Mouse (Mus musculus) hindbrain, embryonic 15.5 days (tissue): Measurements from ENCODE around the gene Il20. TPM values are rescaled to one million over a fixed set of nuclear protein-coding genes. Genes with fewer than 3 reads are reported as not detected.

Experiments
- ATAC-seq: fragments of 200-750 bp; cut with Nextera tagmentation; 2 replicates; pipeline ENCODE4 v1.8.0; 2017; ENCODE audit warnings: low read depth, moderate number of reproducible peaks, moderate TSS enrichment; ENCODE audit not compliant: low FRiP score
- H3K27ac ChIP-seq: fragments of 300-500 bp; sonication (generic); replicated peaks from 2 replicates; pipeline ENCODE4 v1.5.1; 2015; ENCODE audit warnings: mild to moderate bottlenecking, inconsistent platforms
- H3K27me3 ChIP-seq: fragments of 300-500 bp; sonication (generic); 2 replicates; pipeline ENCODE4 v1.6.1; 2015; ENCODE audit warnings: control low read depth, inconsistent platforms
- H3K36me3 ChIP-seq: fragments of 300-500 bp; sonication (generic); 2 replicates; pipeline ENCODE4 v1.6.1; 2015; ENCODE audit warnings: control low read depth, inconsistent platforms
- H3K4me1 ChIP-seq: fragments of 300-500 bp; sonication (generic); replicated peaks from 2 replicates; pipeline ENCODE4 v1.6.1; 2015; ENCODE audit warnings: control low read depth, inconsistent platforms
- H3K4me2 ChIP-seq: fragments of 300-500 bp; sonication (generic); 2 replicates; pipeline ENCODE4 v1.6.1; 2015; ENCODE audit warnings: moderate library complexity, mild to moderate bottlenecking, inconsistent platforms
- H3K4me3 ChIP-seq: fragments of 300-500 bp; sonication (generic); 2 replicates; pipeline ENCODE4 v1.5.1; 2015; ENCODE audit warnings: mild to moderate bottlenecking, inconsistent platforms
- H3K9ac ChIP-seq: fragments of 300-500 bp; sonication (generic); 2 replicates; pipeline ENCODE4 v1.6.1; 2015; ENCODE audit warnings: inconsistent platforms
- H3K9me3 ChIP-seq: fragments of 300-500 bp; sonication (generic); 2 replicates; pipeline ENCODE4 v1.6.1; 2016; ENCODE audit warnings: control low read depth, inconsistent platforms
- WGBS: fragments of 180-500 bp; shearing (Covaris S2); methylation state at CpG from one replicate; pipeline ENCODE4 v1.1.7; 2015; 5-methylcytosine and 5-hydroxymethylcytosine counted together
- polyA plus RNA-seq: library from polyadenylated mRNA; unstranded; fragments of >200 nt; fragmentation: Nextera tagmentation; extraction: Ambion mirVana; gene quantifications from 2 replicates; pipeline ENCODE4 v1.2.1, GENCODE M21; 2015

The Il20 gene
- polyA plus RNA-seq, 1 experiment from 2014 or later, result not detected

- Histone ChIP-seq H3K4me3 (no peak overlapping the region), H3K9ac (no peak overlapping the region), H3K27ac (no peak overlapping the region), H3K4me2 (no peak overlapping the region), H3K9me3 (no peaks in the 10 kb centered on the region), H3K36me3 (no peaks in the 10 kb centered on the region), H3K27me3 (no peaks in the 10 kb centered on the region), H3K4me1 (no peaks in the 10 kb centered on the region)
- no peak for ATAC-seq
- WGBS, result 65% methylated on average over 1 of the region's 1 CpGs
Observed at GRCm38 (mm10) chr1:130892446-130892845, 18.8 kb downstream of the Il20 start.

- H3K4me1 ChIP-seq, result no peaks in the 10 kb centered on the region
- no peaks in the 10 kb centered on the region for H3K36me3 ChIP-seq
- no peaks in the 10 kb centered on the region for H3K9me3 ChIP-seq
- H3K4me3 ChIP-seq, result no peak within 1 kb of the TSS
- ATAC-seq, result no peak
- no peak within 1 kb of the TSS for H3K27ac ChIP-seq
- no peaks in the 10 kb centered on the region for H3K27me3 ChIP-seq
- no peak within 1 kb of the TSS for H3K9ac ChIP-seq
- H3K4me2 ChIP-seq, result no peak within 1 kb of the TSS
Observed at GRCm38 (mm10) chr1:130887354-130887753, 23.9 kb downstream of the Il20 start, which contains the start of gene Il24. Gene Il24, minus strand, starts transcription at chr1:130887454.

DNA sequence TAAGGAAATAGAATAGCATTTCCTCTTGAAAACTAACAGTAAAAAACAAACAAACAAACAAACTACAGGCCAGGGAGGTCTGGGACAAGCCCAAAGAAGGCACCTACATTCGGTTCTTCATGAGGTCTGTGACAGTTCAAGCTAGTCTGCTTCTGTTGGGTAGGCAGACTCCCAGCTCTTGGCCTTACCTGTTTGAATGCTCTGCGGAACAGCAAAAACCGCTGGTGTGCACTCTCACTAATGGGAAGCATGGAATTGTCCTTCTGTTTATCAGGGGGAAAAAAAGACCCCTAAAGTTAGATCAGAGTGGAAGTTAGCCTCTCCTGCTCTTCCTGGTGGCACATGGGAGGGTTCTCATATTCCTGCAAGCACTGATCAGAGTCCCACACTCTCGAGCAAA is 28.1 kb downstream of the Il20 start:
- Histone ChIP-seq H3K4me3 (no peak overlapping the region), H3K4me2 (no peak overlapping the region), H3K27me3 (peaks cover 4% of the 10 kb centered on the region), H3K36me3 (no peaks in the 10 kb centered on the region), H3K27ac (no peak overlapping the region), H3K9ac (no peak overlapping the region), H3K4me1 (no peaks in the 10 kb centered on the region), H3K9me3 (no peaks in the 10 kb centered on the region)
- 91% methylated on average over 4 of the region's 4 CpGs for WGBS
- ATAC-seq, result no peak

DNA sequence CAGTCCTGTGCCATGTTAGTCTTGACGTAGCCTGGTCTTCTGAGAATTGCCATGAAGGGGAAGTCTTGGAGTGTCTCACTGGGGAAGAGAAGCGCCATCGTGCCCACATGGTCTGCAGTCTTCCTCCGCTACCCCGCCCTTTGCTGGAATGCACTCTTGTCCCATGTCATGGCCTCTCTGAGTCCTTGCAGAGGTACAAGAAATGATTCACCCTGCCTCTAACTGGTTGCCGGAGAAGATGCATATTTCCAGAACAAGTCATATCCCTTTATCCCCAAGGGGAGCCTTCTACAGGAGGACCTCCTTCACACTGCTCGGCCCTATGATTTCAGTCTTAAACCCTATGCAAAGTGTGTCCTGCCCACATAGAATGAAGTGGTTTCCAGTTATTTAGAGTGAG is 31.3 kb downstream of the Il20 start:
- no peak overlapping the region for H3K9ac ChIP-seq
- H3K9me3 ChIP-seq, result no peaks in the 10 kb centered on the region
- no peaks in the 10 kb centered on the region for H3K36me3 ChIP-seq
- no peak for ATAC-seq
- WGBS, result 94% methylated on average over 7 of the region's 7 CpGs
- H3K27me3 ChIP-seq, result peaks cover 4% of the 10 kb centered on the region
- H3K4me2 ChIP-seq, result no peak overlapping the region
- no peak overlapping the region for H3K27ac ChIP-seq
- H3K4me3 ChIP-seq, result no peak overlapping the region
- H3K4me1 ChIP-seq, result no peaks in the 10 kb centered on the region

GRCm38 (mm10) chr1:130877889-130878614 is 33.2 kb downstream of the Il20 start:
- peak; percentile 82 for ATAC-seq
- no peaks in the 10 kb centered on the region for H3K4me1 ChIP-seq
- H3K4me3 ChIP-seq, result peak overlapping the region; percentile 43
- H3K9ac ChIP-seq, result peak overlapping the region; percentile 46
- H3K27me3 ChIP-seq, result peaks cover 4% of the 10 kb centered on the region
- no peaks in the 10 kb centered on the region for H3K9me3 ChIP-seq
- WGBS, result 3% methylated on average over 43 of the region's 43 CpGs
- no peak overlapping the region for H3K27ac ChIP-seq
- peak overlapping the region; percentile 80 for H3K4me2 ChIP-seq
- H3K36me3 ChIP-seq, result no peaks in the 10 kb centered on the region

GRCm38 (mm10) chr1:130876931-130877509 is 34.2 kb downstream of the Il20 start:
- H3K9me3 ChIP-seq, result no peaks in the 10 kb centered on the region
- H3K4me3 ChIP-seq, result no peak overlapping the region
- H3K4me2 ChIP-seq, result no peak overlapping the region
- H3K27ac ChIP-seq, result no peak overlapping the region
- no peaks in the 10 kb centered on the region for H3K36me3 ChIP-seq
- no peak for ATAC-seq
- no peak overlapping the region for H3K9ac ChIP-seq
- H3K4me1 ChIP-seq, result no peaks in the 10 kb centered on the region
- H3K27me3 ChIP-seq, result peaks cover 4% of the 10 kb centered on the region
- WGBS, result 17% methylated on average over 3 of the region's 3 CpGs

DNA sequence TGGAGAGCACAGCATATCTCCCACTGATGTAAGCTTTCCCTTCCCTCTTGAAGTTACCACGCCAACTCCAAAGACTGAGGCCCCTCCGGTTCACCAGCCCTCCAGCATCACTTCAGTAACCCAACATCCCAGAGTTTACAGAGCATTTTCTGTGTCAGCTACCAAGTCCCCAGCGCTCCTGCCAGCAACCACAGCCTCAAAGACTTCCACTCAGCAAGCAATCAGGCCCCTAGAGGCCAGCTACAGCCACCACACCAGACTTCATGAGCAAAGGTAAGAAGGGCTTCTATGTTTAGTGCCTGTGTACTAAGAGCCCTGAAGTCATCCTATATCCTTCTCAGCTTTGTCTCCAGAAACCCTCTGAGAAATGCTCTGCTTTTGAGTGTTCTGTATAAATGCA is 35.3 kb downstream of the Il20 start:
- Histone ChIP-seq H3K9me3 (no peaks in the 10 kb centered on the region), H3K9ac (no peak overlapping the region), H3K4me3 (no peak overlapping the region), H3K36me3 (no peaks in the 10 kb centered on the region), H3K4me1 (no peaks in the 10 kb centered on the region), H3K27ac (no peak overlapping the region), H3K4me2 (no peak overlapping the region), H3K27me3 (peaks cover 4% of the 10 kb centered on the region)
- 80% methylated on average over 3 of the region's 3 CpGs for WGBS
- no peak for ATAC-seq

GRCm38 (mm10) chr1:130875139-130875538 is 36.1 kb downstream of the Il20 start:
- H3K36me3 ChIP-seq, result no peaks in the 10 kb centered on the region
- H3K4me2 ChIP-seq, result no peak overlapping the region
- 46% methylated on average over 3 of the region's 3 CpGs for WGBS
- peak; percentile 49; the same call in 1 of the 2 replicates for ATAC-seq
- H3K27ac ChIP-seq, result no peak overlapping the region
- H3K9me3 ChIP-seq, result no peaks in the 10 kb centered on the region
- peaks cover 4% of the 10 kb centered on the region for H3K27me3 ChIP-seq
- no peak overlapping the region for H3K4me3 ChIP-seq
- no peak overlapping the region for H3K9ac ChIP-seq
- H3K4me1 ChIP-seq, result no peaks in the 10 kb centered on the region

DNA sequence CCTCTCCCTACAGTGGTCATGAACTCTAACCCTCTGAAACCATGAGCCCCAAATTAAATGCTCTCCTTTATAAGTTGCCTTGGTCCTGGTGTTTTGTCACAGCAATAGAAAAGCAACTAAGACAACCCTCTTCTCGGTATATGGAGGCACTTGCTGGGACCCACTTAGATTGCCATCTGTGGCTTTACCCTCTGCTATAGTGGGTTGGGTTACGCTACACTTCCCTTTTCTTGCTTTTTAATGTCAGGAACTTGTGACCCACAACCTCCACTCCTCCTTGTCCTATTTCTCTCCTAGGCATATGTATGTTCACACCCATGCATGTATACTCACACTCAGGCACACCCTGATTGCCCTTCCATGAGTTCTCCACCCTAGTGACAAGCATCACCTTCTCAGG is 38.3 kb downstream of the Il20 start:
- no peak for ATAC-seq
- Histone ChIP-seq H3K4me1 (no peaks in the 10 kb centered on the region), H3K4me2 (no peak overlapping the region), H3K9me3 (no peaks in the 10 kb centered on the region), H3K4me3 (no peak overlapping the region), H3K27ac (no peak overlapping the region), H3K36me3 (no peaks in the 10 kb centered on the region), H3K9ac (no peak overlapping the region), H3K27me3 (no peaks in the 10 kb centered on the region)
- WGBS, result 95% methylated on average over 2 of the region's 2 CpGs

GRCm38 (mm10) chr1:130865541-130866221 is 45.6 kb downstream of the Il20 start, which contains the start of gene Fcmr:
Gene Fcmr, plus strand, starts transcription at chr1:130865669.
- Histone ChIP-seq H3K4me2 (no peak within 1 kb of the TSS), H3K4me3 (no peak within 1 kb of the TSS), H3K27ac (no peak within 1 kb of the TSS), H3K9ac (no peak within 1 kb of the TSS), H3K36me3 (no peaks in the 10 kb centered on the region), H3K4me1 (no peaks in the 10 kb centered on the region), H3K27me3 (no peaks in the 10 kb centered on the region), H3K9me3 (no peaks in the 10 kb centered on the region)
- ATAC-seq, result no peak
- 78% methylated on average over 7 of the region's 7 CpGs for WGBS

DNA sequence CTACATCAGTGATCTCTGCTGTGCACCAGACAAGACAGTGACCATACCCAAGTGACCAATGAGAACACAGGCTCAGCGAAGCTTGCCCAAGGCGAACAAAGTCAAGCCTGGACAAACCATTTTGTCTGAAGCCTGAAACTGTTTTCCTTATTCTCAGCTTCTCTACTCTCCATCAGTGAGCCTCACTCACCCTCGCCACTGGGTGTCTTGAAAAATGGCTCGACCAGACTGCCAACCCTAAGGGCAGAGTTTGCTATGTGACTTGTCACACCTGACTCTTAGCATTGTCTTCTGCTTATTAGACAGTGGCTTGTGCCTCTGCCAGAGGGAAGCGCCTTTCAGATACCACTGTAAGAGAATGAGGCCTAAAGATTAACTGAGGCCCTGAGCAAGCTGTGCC is 46.5 kb downstream of the Il20 start:
- no peaks in the 10 kb centered on the region for H3K27me3 ChIP-seq
- no peaks in the 10 kb centered on the region for H3K9me3 ChIP-seq
- no peaks in the 10 kb centered on the region for H3K4me1 ChIP-seq
- H3K4me2 ChIP-seq, result no peak overlapping the region
- ATAC-seq, result no peak
- H3K27ac ChIP-seq, result no peak overlapping the region
- H3K36me3 ChIP-seq, result no peaks in the 10 kb centered on the region
- no peak overlapping the region for H3K9ac ChIP-seq
- whole genome bisulfite sequencing, result 92% methylated on average over 5 of the region's 5 CpGs
- no peak overlapping the region for H3K4me3 ChIP-seq

DNA sequence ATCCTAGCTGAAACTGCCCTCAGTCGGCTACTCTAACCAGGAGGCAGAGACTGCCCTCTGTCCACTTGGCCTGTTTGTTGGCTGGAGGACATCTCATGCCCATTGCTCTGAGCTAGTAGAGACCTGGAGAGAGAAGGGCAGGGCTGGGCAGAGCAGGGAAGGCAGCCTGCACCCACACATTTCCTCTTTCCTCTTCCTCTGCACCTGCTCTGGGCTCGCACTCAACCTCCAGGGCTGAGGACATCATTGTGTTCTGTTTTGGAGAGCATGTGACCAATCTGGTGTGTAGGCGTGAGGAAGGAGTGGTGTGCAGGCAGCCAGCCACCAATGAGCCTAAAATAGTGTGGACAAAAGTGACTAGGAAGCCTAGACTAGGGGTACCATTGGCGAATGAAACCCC is 47.0 kb downstream of the Il20 start:
- no peaks in the 10 kb centered on the region for H3K9me3 ChIP-seq
- no peak overlapping the region for H3K4me3 ChIP-seq
- no peak overlapping the region for H3K9ac ChIP-seq
- no peaks in the 10 kb centered on the region for H3K27me3 ChIP-seq
- H3K36me3 ChIP-seq, result no peaks in the 10 kb centered on the region
- ATAC-seq, result no peak
- H3K4me2 ChIP-seq, result no peak overlapping the region
- H3K27ac ChIP-seq, result no peak overlapping the region
- WGBS, result 79% methylated on average over 4 of the region's 4 CpGs
- no peaks in the 10 kb centered on the region for H3K4me1 ChIP-seq
